Comparison of ENCODE assay signal across 8 mouse cellular contexts in the genomic region with DNA sequence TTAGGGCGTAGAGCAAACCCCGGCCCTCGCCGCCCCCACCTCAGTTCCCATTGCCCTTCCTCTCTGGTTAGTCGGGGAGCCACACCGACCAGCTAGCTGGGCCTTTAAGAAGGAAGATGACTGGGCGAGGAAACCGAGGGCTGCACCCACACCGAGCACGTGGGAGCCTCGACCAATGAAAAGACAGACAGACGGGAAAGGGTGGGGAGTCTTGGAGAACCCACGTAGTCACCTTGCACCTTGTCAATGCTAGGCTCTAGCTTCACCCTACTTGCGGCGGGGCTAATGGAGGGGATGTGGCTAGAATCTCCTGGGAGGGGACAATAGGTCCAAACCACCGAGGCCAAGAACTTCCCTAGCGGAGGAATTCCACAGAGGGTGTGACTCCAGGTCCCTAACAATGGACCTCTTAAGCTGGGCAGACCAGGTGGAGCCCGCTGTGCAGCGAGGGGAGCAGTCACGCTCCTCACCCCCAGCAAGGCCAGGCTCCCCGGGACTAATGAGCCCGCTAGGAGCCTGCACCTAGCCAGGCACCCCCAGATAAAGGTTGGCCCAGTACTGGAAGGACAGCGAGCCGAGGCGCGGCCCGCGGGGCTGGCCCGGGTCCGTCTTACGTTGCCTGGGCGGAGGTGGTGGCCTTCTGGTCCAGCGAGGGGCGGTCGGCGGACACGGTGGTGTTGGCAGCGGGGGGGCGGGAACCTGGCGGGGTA. TPM values are rescaled to one million over a fixed set of nuclear protein-coding genes. Genes with fewer than 3 reads are reported as not detected.
DNase-seq lines count a peak whose midpoint lies in the region; ATAC-seq lines count a peak whose summit lies in the region.

No protein-coding gene starts in this region.

- DNase-seq in 3134 (ENCODE audit: extremely low read depth, insufficient read length, low spot score) = peak; percentile 83
- DNase-seq in adrenal gland, postnatal 25 days = peak; percentile 81
- peak; percentile 92 for DNase-seq in kidney, adult 11 months
- DNase-seq in left cerebral cortex, postnatal 4 days = peak; percentile 72
- peak; percentile 94 for DNase-seq in midbrain, embryonic 11.5 days (ENCODE audit: low spot score, missing footprints)
- peak; percentile 79 for DNase-seq in spleen, adult 12 weeks (ENCODE audit: low spot score)

- peak; percentile 55; the same call in 1 of the 2 replicates for ATAC-seq in embryonic facial prominence, embryonic 12.5 days (ENCODE audit: insufficient number of reproducible peaks, insufficient read depth, low FRiP score, low TSS enrichment)
- peak; percentile 65 for ATAC-seq in granulocyte monocyte progenitor cell, adult 5-6 weeks (replicated peaks; ENCODE audit: poor library complexity, severe bottlenecking)
- ATAC-seq in midbrain, embryonic 11.5 days (ENCODE audit: low FRiP score) = peak; percentile 41

- H3K27me3 ChIP-seq in embryonic facial prominence, embryonic 12.5 days = peaks cover 23% of the 10 kb centered on the region
- peaks cover 33% of the 10 kb centered on the region for H3K27me3 ChIP-seq in midbrain, embryonic 11.5 days (ENCODE audit: control insufficient read depth, insufficient read depth, low read length)

- no peaks in the 10 kb centered on the region for H3K9me3 ChIP-seq in embryonic facial prominence, embryonic 12.5 days
- no peaks in the 10 kb centered on the region for H3K9me3 ChIP-seq in midbrain, embryonic 11.5 days (ENCODE audit: control insufficient read depth, low read length)

- H3K36me3 ChIP-seq in embryonic facial prominence, embryonic 12.5 days = peaks cover 20% of the 10 kb centered on the region
- H3K36me3 ChIP-seq in midbrain, embryonic 11.5 days (ENCODE audit: control insufficient read depth, insufficient read depth, low read length) = 0 out of 2 replicates have a peak, but pooled peaks cover 3% of the 10 kb centered on the region

- WGBS in embryonic facial prominence, embryonic 12.5 days = under 1% methylated on average over 40 of the region's 40 CpGs
- under 1% methylated on average over 38 of the region's 40 CpGs for WGBS in midbrain, embryonic 11.5 days

- peak overlapping the region; percentile 78 for H3K27ac ChIP-seq in embryonic facial prominence, embryonic 12.5 days
- H3K27ac ChIP-seq in midbrain, embryonic 11.5 days (ENCODE audit: low read depth, low read length) = no peak overlapping the region

- intact Hi-C loops in left cerebral cortex, postnatal 4 days (cut with DNase I) = loop anchor here (5.0 kb wide), 2 partner anchors 67 to 122 kb away; no protein-coding TSS in a partner anchor

- H3K9ac ChIP-seq in embryonic facial prominence, embryonic 12.5 days = peak overlapping the region; percentile 72
- peak overlapping the region; percentile 76 for H3K9ac ChIP-seq in midbrain, embryonic 11.5 days (ENCODE audit: low read length)

- H3K4me2 ChIP-seq in embryonic facial prominence, embryonic 12.5 days (replicated peaks) = peak overlapping the region; percentile 100
- H3K4me2 ChIP-seq in midbrain, embryonic 11.5 days = peak overlapping the region; percentile 97

- H3K4me1 ChIP-seq in embryonic facial prominence, embryonic 12.5 days = peaks cover 35% of the 10 kb centered on the region
- peaks cover 23% of the 10 kb centered on the region for H3K4me1 ChIP-seq in midbrain, embryonic 11.5 days (ENCODE audit: control insufficient read depth, insufficient read depth, low read length)

- H3K4me3 ChIP-seq in embryonic facial prominence, embryonic 12.5 days = peak overlapping the region; percentile 65
- peak overlapping the region; percentile 60 for H3K4me3 ChIP-seq in midbrain, embryonic 11.5 days (ENCODE audit: low read depth, low read length)

RNA-seq across cellular contexts. Expression of a gene that starts 3.1 kb away (rescaled TPM):
- total RNA-seq in adrenal gland, postnatal 25 days (2021) = 21.6 and 30.2 TPM in 2 replicates
- polyA plus RNA-seq in embryonic facial prominence, embryonic 12.5 days (2016; fragmentation: Nextera tagmentation; extraction: Ambion mirVana) = 26.5 and 33.7 TPM in 2 replicates
- total RNA-seq in granulocyte monocyte progenitor cell, adult 5-6 weeks (2014; fragmentation: Nextera tagmentation) = 34.0 and 34.2 TPM in 2 replicates
- 11.4 and 19.3 TPM in 2 replicates for total RNA-seq in granulocyte monocyte progenitor cell, adult 5-6 weeks (2017)
- 100 to 1,000 TPM; 189 to 196 TPM for total RNA-seq in left cerebral cortex, postnatal 4 days (2021)
- polyA plus RNA-seq in midbrain, embryonic 11.5 days (2014; fragmentation: Nextera tagmentation; extraction: Ambion mirVana) = 25.2 and 28.0 TPM in 2 replicates

RNA-seq across cellular contexts. Expression of a gene that starts 10.9 kb away (rescaled TPM):
- total RNA-seq in adrenal gland, postnatal 25 days (2021) = 0.39 TPM in 1 of 2 replicates, not detected in the other
- not detected in 2 replicates for polyA plus RNA-seq in embryonic facial prominence, embryonic 12.5 days (2016; fragmentation: Nextera tagmentation; extraction: Ambion mirVana)
- total RNA-seq in granulocyte monocyte progenitor cell, adult 5-6 weeks (2014; fragmentation: Nextera tagmentation) = not detected in 2 replicates
- total RNA-seq in granulocyte monocyte progenitor cell, adult 5-6 weeks (2017) = not detected in 2 replicates
- not detected for total RNA-seq in left cerebral cortex, postnatal 4 days (2021)
- not detected in 2 replicates for polyA plus RNA-seq in midbrain, embryonic 11.5 days (2014; fragmentation: Nextera tagmentation; extraction: Ambion mirVana)

RNA-seq across cellular contexts. Expression of a gene that starts 11.7 kb away (rescaled TPM):
- total RNA-seq in adrenal gland, postnatal 25 days (2021) = 830 and 852 TPM in 2 replicates
- 258 and 265 TPM in 2 replicates for polyA plus RNA-seq in embryonic facial prominence, embryonic 12.5 days (2016; fragmentation: Nextera tagmentation; extraction: Ambion mirVana)
- 161 and 178 TPM in 2 replicates for total RNA-seq in granulocyte monocyte progenitor cell, adult 5-6 weeks (2014; fragmentation: Nextera tagmentation)
- 198 and 245 TPM in 2 replicates for total RNA-seq in granulocyte monocyte progenitor cell, adult 5-6 weeks (2017)
- 100 to 1,000 TPM; 314 to 352 TPM for total RNA-seq in left cerebral cortex, postnatal 4 days (2021)
- polyA plus RNA-seq in midbrain, embryonic 11.5 days (2014; fragmentation: Nextera tagmentation; extraction: Ambion mirVana) = 342 TPM in 2 replicates

RNA-seq across cellular contexts. Expression of a gene that starts 45.9 kb away (rescaled TPM):
- total RNA-seq in adrenal gland, postnatal 25 days (2021) = 1.6 TPM in 1 of 2 replicates, not detected in the other
- polyA plus RNA-seq in embryonic facial prominence, embryonic 12.5 days (2016; fragmentation: Nextera tagmentation; extraction: Ambion mirVana) = 0.27 and 1.0 TPM in 2 replicates
- 0.32 TPM in 1 of 2 replicates, not detected in the other for total RNA-seq in granulocyte monocyte progenitor cell, adult 5-6 weeks (2014; fragmentation: Nextera tagmentation)
- total RNA-seq in granulocyte monocyte progenitor cell, adult 5-6 weeks (2017) = 0.26 and 0.43 TPM in 2 replicates
- under 1 TPM; 0.14 to 0.66 TPM for total RNA-seq in left cerebral cortex, postnatal 4 days (2021)
- polyA plus RNA-seq in midbrain, embryonic 11.5 days (2014; fragmentation: Nextera tagmentation; extraction: Ambion mirVana) = 1.7 and 2.2 TPM in 2 replicates
